Mouse (Mus musculus) ES-Bruce4 (cell line): ENCODE measurements at regions not wholly inside any gene's neighbourhood (a gene's known extent, or its start where the extent isn't known, plus 50 kb on each side); places are given as distances from the start of the nearest gene placed in this dataset.

ENCODE experiments used
- CTCF ChIP-seq: IDR thresholded peaks from one replicate; pipeline ENCODE4 v1.8.1; 2011; ENCODE audit warnings: low read depth, low read length
- EP300 ChIP-seq: IDR thresholded peaks from 2 replicates; pipeline ENCODE4 v1.6.1; 2011; ENCODE audit warnings: low read depth, low read length; ENCODE audit not compliant: insufficient read depth
- POLR2A ChIP-seq: IDR thresholded peaks from one replicate; pipeline ENCODE4 v1.8.1; 2011; ENCODE audit warnings: low read length; ENCODE audit not compliant: insufficient read depth

- TF ChIP-seq CTCF (no peak), EP300 (no peak), POLR2A (no peak)
These were observed 76.3 kb upstream of the Zfp644 start for GRCm38 (mm10) chr5:106773201-106773934.
